Mouse (Mus musculus): ENCODE data around the gene Thy1. TPM values are rescaled to one million over a fixed set of nuclear protein-coding genes. Genes with fewer than 3 reads are reported as not detected.
A peak's percentile ranks its signal among the peaks of the same experiment; 100 is the strongest.

The Thy1 gene
- polyA plus RNA-seq, 1 experiment from 2014 or later: 4.7 TPM

- no peaks in the 10 kb centered on the region for H3K9me3 ChIP-seq (ENCODE audit: control insufficient read depth, low read length)
- no peak overlapping the region for H3K4me3 ChIP-seq (replicated peaks; ENCODE audit: low read length)
- H3K27ac ChIP-seq (ENCODE audit: low read length): no peak overlapping the region
- peaks cover 20% of the 10 kb centered on the region for H3K4me1 ChIP-seq (replicated peaks; ENCODE audit: control insufficient read depth, insufficient read depth, low read length)
- no peak for ATAC-seq
- H3K36me3 ChIP-seq (ENCODE audit: control insufficient read depth, insufficient read depth): no peaks in the 10 kb centered on the region
- no peak overlapping the region for H3K9ac ChIP-seq (replicated peaks; ENCODE audit: low read depth, low read length)
- no peak overlapping the region for H3K4me2 ChIP-seq (ENCODE audit: low read length)
- H3K27me3 ChIP-seq (replicated peaks; ENCODE audit: control insufficient read depth, insufficient read depth, low read length): no peaks in the 10 kb centered on the region
- WGBS: 88% methylated on average over 11 of the region's 11 CpGs
Observed at GRCm38 (mm10) chr9:44077266-44077910, 34.2 kb downstream of the Thy1 start.

- peaks cover 13% of the 10 kb centered on the region for H3K4me1 ChIP-seq (replicated peaks; ENCODE audit: control insufficient read depth, insufficient read depth, low read length)
- H3K4me3 ChIP-seq (replicated peaks; ENCODE audit: low read length): no peak overlapping the region
- H3K9ac ChIP-seq (replicated peaks; ENCODE audit: low read depth, low read length): no peak overlapping the region
- no peak overlapping the region for H3K4me2 ChIP-seq (ENCODE audit: low read length)
- no peaks in the 10 kb centered on the region for H3K9me3 ChIP-seq (ENCODE audit: control insufficient read depth, low read length)
- WGBS: 77% methylated on average over 10 of the region's 10 CpGs
- H3K36me3 ChIP-seq (ENCODE audit: control insufficient read depth, insufficient read depth): no peaks in the 10 kb centered on the region
- H3K27ac ChIP-seq (ENCODE audit: low read length): no peak overlapping the region
- no peaks in the 10 kb centered on the region for H3K27me3 ChIP-seq (replicated peaks; ENCODE audit: control insufficient read depth, insufficient read depth, low read length)
- no peak for ATAC-seq
Observed at GRCm38 (mm10) chr9:44078136-44078797, 35.1 kb downstream of the Thy1 start.

- H3K36me3 ChIP-seq (ENCODE audit: control insufficient read depth, insufficient read depth): no peaks in the 10 kb centered on the region
- H3K27me3 ChIP-seq (replicated peaks; ENCODE audit: control insufficient read depth, insufficient read depth, low read length): 0 out of 2 replicates have a peak, but pooled peaks cover 4% of the 10 kb centered on the region
- peaks cover 20% of the 10 kb centered on the region for H3K4me1 ChIP-seq (replicated peaks; ENCODE audit: control insufficient read depth, insufficient read depth, low read length)
- no peak overlapping the region for H3K4me2 ChIP-seq (ENCODE audit: low read length)
- H3K4me3 ChIP-seq (replicated peaks; ENCODE audit: low read length): no peak overlapping the region
- peak; percentile 84 for ATAC-seq
- no peak overlapping the region for H3K9ac ChIP-seq (replicated peaks; ENCODE audit: low read depth, low read length)
- 24% methylated on average over 14 of the region's 16 CpGs for WGBS
- H3K9me3 ChIP-seq (ENCODE audit: control insufficient read depth, low read length): no peaks in the 10 kb centered on the region
- H3K27ac ChIP-seq (ENCODE audit: low read length): no peak overlapping the region
Observed at GRCm38 (mm10) chr9:44078955-44079756, 36.0 kb downstream of the Thy1 start.

GRCm38 (mm10) chr9:44079997-44080780 lies 37.0 kb downstream of the Thy1 start:
- no peak for ATAC-seq
- Histone ChIP-seq H3K27ac (ENCODE audit: low read length) (no peak overlapping the region), H3K4me3 (replicated peaks; ENCODE audit: low read length) (no peak overlapping the region), H3K9ac (replicated peaks; ENCODE audit: low read depth, low read length) (no peak overlapping the region), H3K36me3 (ENCODE audit: control insufficient read depth, insufficient read depth) (no peaks in the 10 kb centered on the region), H3K9me3 (ENCODE audit: control insufficient read depth, low read length) (no peaks in the 10 kb centered on the region), H3K4me1 (replicated peaks; ENCODE audit: control insufficient read depth, insufficient read depth, low read length) (peaks cover 29% of the 10 kb centered on the region), H3K27me3 (replicated peaks; ENCODE audit: control insufficient read depth, insufficient read depth, low read length) (0 out of 2 replicates have a peak, but pooled peaks cover 4% of the 10 kb centered on the region), H3K4me2 (ENCODE audit: low read length) (no peak overlapping the region)
- 79% methylated on average over 10 of the region's 10 CpGs for WGBS

GRCm38 (mm10) chr9:44080953-44081352 lies 37.8 kb downstream of the Thy1 start:
- no peak overlapping the region for H3K4me2 ChIP-seq (ENCODE audit: low read length)
- H3K36me3 ChIP-seq (ENCODE audit: control insufficient read depth, insufficient read depth): no peaks in the 10 kb centered on the region
- ATAC-seq: no peak
- no peak overlapping the region for H3K9ac ChIP-seq (replicated peaks; ENCODE audit: low read depth, low read length)
- H3K4me3 ChIP-seq (replicated peaks; ENCODE audit: low read length): no peak overlapping the region
- 62% methylated on average over 5 of the region's 5 CpGs for WGBS
- peaks cover 37% of the 10 kb centered on the region for H3K4me1 ChIP-seq (replicated peaks; ENCODE audit: control insufficient read depth, insufficient read depth, low read length)
- H3K27me3 ChIP-seq (replicated peaks; ENCODE audit: control insufficient read depth, insufficient read depth, low read length): 0 out of 2 replicates have a peak, but pooled peaks cover 5% of the 10 kb centered on the region
- no peak overlapping the region for H3K27ac ChIP-seq (ENCODE audit: low read length)
- no peaks in the 10 kb centered on the region for H3K9me3 ChIP-seq (ENCODE audit: control insufficient read depth, low read length)

GRCm38 (mm10) chr9:44081581-44081980 lies 38.4 kb downstream of the Thy1 start:
- peaks cover 42% of the 10 kb centered on the region for H3K4me1 ChIP-seq (replicated peaks; ENCODE audit: control insufficient read depth, insufficient read depth, low read length)
- WGBS: 54% methylated on average over 5 of the region's 5 CpGs
- H3K27me3 ChIP-seq (replicated peaks; ENCODE audit: control insufficient read depth, insufficient read depth, low read length): 0 out of 2 replicates have a peak, but pooled peaks cover 8% of the 10 kb centered on the region

GRCm38 (mm10) chr9:44082266-44082665 lies 39.1 kb downstream of the Thy1 start:
- H3K27me3 ChIP-seq (replicated peaks; ENCODE audit: control insufficient read depth, insufficient read depth, low read length): 0 out of 2 replicates have a peak, but pooled peaks cover 8% of the 10 kb centered on the region
- H3K4me2 ChIP-seq (ENCODE audit: low read length): no peak overlapping the region
- peaks cover 42% of the 10 kb centered on the region for H3K4me1 ChIP-seq (replicated peaks; ENCODE audit: control insufficient read depth, insufficient read depth, low read length)
- no peak overlapping the region for H3K4me3 ChIP-seq (replicated peaks; ENCODE audit: low read length)
- whole genome bisulfite sequencing: 78% methylated on average over 5 of the region's 5 CpGs
- no peak for ATAC-seq
- no peaks in the 10 kb centered on the region for H3K9me3 ChIP-seq (ENCODE audit: control insufficient read depth, low read length)
- no peaks in the 10 kb centered on the region for H3K36me3 ChIP-seq (ENCODE audit: control insufficient read depth, insufficient read depth)
- no peak overlapping the region for H3K9ac ChIP-seq (replicated peaks; ENCODE audit: low read depth, low read length)
- no peak overlapping the region for H3K27ac ChIP-seq (ENCODE audit: low read length)

More at GRCm38 (mm10) chr9:44081581-44081980, 38.4 kb downstream of the Thy1 start:
- Histone ChIP-seq H3K4me2 (ENCODE audit: low read length) (no peak overlapping the region), H3K9ac (replicated peaks; ENCODE audit: low read depth, low read length) (no peak overlapping the region), H3K4me3 (replicated peaks; ENCODE audit: low read length) (no peak overlapping the region), H3K27ac (ENCODE audit: low read length) (no peak overlapping the region), H3K9me3 (ENCODE audit: control insufficient read depth, low read length) (no peaks in the 10 kb centered on the region), H3K36me3 (ENCODE audit: control insufficient read depth, insufficient read depth) (no peaks in the 10 kb centered on the region)
- no peak for ATAC-seq

GRCm38 (mm10) chr9:44083392-44084121 lies 40.4 kb downstream of the Thy1 start:
- ATAC-seq: peak; percentile 43; the same call in 1 of the 2 replicates
- Histone ChIP-seq H3K4me3 (replicated peaks; ENCODE audit: low read length) (peak overlapping the region; percentile 64), H3K9ac (replicated peaks; ENCODE audit: low read depth, low read length) (no peak overlapping the region), H3K27ac (ENCODE audit: low read length) (peak overlapping the region; percentile 20; the same call in 1 of the 2 replicates), H3K4me2 (ENCODE audit: low read length) (peak overlapping the region; percentile 100), H3K36me3 (ENCODE audit: control insufficient read depth, insufficient read depth) (no peaks in the 10 kb centered on the region), H3K4me1 (replicated peaks; ENCODE audit: control insufficient read depth, insufficient read depth, low read length) (peaks cover 45% of the 10 kb centered on the region), H3K9me3 (ENCODE audit: control insufficient read depth, low read length) (no peaks in the 10 kb centered on the region), H3K27me3 (replicated peaks; ENCODE audit: control insufficient read depth, insufficient read depth, low read length) (0 out of 2 replicates have a peak, but pooled peaks cover 8% of the 10 kb centered on the region)
- WGBS: 16% methylated on average over 23 of the region's 23 CpGs

Measured in forebrain, embryonic 16.5 days (tissue).